Mouse (Mus musculus) testis, postnatal 14 days (tissue): ENCODE results near the gene Ciao2b.
"Not testable (repeated sequence)": the region's sequence is repeated elsewhere in the genome, so short reads cannot be mapped to it uniquely, and the experiment has no call there.

Experiments
- DNase-seq: peaks from one replicate; pipeline ENCODE4 v3.0.0; 2021; ENCODE audit warnings: low spot score

Gene Ciao2b

GRCm38 (mm10) chr8:104641426-104642323 lies at the start of gene Ciao2b:
Gene Ciao2b, minus strand, starts transcription at chr8:104641965.
- peak; percentile 88 for DNase-seq

DNA sequence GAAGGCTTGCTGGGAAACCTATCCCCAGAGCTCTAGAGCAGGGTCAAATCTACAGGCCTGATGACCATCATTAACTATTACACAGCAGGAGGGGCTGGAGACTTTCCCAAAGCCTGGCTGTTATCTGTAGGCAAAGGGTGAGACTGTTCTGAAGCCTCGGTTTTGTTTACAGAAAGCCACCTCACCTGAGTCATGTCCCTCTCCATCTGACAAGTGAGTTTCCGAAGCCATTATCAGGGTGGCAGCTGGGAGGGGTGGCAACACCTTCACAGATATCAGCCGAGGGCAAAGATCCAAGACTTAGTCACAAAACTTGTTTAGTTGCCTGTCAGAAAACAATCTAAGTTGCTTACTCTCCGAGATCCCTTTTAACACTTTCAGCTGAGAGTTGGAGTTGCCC lies 46.7 kb upstream of the Ciao2b start:
- DNase-seq = no peak

DNA sequence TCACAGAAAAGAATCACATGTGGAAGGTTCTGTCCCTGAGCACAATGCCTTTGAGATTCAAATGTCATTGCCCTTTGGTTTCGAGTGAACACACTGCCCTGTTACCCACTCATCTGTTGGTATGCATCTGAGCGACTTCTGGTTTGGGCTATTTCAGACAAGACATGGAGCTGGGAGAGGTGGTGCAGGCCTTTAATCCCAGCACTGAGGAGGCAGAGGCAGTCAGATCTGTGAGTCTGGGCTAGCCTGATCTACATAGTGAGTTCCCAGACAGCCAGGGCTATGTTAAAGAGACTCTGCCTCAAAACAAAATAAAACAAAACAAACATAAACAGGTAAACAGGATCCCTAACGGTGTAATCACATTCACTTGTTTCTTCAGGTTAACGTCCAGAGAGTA lies 13.8 kb upstream of the Ciao2b start:
- DNase-seq = no peak

DNA sequence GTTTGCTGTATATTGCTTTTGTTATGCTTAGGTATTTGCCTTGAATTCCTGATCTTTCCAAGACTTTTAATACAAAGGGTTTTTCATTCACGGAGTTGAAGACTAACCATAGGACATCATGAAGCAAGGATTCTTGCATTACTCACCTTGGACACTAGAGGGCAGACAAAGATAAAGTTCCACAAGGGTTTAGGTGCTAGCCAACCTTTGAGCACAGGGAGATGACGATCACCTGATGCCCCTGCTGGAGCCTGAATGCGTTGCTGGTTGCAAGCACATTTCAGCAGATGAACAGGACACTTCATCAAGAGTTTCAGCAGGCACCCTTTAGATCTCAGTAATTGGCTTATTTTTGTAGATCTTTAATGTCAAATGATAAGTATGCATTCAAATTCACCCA lies 13.2 kb upstream of the Ciao2b start:
- DNase-seq = peak; percentile 46

DNA sequence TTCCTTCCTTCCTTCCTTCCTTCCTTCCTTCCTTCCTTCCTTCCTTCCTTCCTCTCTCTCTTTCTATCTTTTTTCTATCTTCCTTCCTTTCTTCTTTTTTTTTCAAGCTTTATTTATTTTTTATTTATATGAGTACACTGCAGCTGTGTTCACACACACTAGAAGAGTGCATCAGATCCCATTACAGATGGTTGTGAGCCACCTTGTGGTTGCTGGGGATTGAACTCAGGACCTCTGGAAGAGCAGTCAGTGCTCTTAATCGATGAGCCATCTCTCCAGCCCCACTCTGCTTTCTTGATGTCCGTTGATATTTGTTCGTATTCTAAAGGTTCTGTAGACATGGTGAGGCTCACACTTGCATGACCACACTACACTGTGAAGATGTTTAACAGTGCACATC lies 2.4 kb upstream of the Ciao2b start:
- DNase-seq = not testable (repeated sequence)

DNA sequence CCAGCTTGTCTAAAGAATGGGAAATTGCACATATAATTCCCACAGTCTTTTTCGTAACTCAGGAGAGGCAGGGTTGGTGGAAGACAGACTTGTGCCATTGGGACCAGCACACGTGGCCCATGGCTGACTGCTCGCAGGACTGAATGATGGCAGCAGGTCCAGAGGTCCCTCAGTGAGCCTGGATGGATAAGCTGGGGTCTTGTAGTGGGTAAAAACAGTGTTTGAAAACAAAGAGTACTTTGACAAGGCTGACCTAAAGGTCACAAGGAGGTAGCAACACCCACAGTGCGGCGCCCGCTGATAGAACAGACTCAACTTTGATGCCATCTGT lies 524 bp upstream of the Ciao2b start:
- no peak for DNase-seq

DNA sequence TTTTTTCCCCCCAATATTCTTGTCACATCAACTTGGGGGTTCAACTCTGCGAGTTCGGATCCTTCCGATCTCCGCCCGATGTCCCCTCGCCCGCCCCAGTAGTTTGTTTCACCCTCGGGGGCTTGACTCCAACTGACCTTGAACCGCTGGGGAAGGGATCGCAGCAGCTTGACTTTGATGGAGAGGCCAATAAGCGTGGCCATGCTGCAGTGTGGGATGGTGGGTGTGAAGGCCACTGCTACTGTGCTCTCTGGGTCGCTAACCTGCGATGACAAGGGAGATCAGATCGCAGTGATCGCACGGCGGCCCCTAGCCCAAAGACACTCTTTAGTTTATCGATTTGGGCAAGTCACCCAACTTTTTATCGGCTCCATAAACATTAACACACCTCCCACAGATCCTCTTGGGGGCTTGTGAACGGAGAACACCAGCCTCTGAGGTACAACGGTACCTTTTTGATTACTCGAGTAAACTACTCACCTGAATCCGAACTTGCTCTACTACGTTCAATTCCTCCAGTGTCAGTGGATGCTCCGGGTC lies 864 bp downstream of the Ciao2b start:
- peak; percentile 6 for DNase-seq

- peak; percentile 1 for DNase-seq
These were observed 1.5 kb downstream of the Ciao2b start for GRCm38 (mm10) chr8:104640241-104640640.

- peak; percentile 2 for DNase-seq
These were observed 3.8 kb downstream of the Ciao2b start for GRCm38 (mm10) chr8:104638010-104638409.

DNA sequence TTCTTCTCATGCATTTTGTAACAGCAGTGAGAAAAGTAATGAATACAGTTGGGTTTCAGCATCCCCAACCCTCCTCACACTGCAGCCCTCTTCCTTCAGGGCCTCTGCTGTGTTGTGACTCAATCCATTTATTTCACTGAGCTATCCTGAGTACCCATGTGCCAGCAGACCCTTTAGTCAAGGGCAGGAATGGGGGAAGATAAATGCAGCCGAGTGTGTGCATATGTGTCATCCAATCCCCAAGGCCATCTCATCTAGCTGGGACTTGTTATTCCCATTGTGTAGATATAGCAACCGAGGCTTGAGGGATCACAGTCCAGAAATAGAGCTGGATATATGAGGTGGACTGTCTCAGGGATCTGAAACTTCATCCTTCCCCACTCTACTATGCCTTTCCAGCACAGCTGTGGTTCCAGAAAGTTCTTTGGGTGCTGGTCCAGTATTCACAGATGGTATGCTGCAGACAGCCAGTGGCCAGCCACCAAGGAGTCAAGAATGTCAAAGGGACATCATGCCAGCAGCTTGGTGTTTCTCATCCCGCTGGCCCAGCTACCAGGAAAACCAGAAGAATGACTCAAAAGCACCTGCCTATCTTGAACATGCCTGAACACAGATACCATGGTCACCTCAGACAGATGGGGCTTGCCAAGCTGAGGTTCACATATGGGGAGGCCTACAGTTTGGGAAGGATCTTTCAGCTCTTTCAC lies 6.6 kb downstream of the Ciao2b start:
- no peak for DNase-seq

DNA sequence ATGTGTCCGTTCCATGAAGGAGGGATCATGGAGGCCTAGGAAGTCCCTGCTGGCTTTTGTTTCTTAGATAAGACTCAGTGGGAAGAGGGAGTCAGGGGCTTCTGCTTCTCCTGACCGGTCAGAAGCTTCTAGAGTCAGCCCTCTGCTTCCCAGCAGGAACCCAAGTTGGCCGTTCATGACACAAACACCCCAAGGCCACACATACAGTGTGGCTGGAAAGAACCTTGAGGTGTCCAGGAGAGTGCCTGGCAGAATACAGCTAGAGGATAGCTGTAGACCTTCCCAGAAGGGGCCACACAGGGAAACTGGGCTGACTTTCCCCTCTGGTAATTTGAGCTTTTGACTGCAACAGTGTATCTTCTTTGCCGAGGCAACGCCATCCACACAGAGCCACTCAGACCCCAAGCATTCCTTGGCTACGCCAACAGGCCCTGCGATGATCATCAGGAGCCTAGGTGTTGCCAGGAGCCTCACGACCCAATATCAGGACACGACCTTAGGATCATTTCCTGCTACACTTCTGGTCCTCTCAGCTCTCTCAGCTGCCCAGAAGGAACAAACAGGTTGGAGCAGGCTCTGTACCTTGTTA lies 8.5 kb downstream of the Ciao2b start:
- DNase-seq = peak; percentile 64

DNA sequence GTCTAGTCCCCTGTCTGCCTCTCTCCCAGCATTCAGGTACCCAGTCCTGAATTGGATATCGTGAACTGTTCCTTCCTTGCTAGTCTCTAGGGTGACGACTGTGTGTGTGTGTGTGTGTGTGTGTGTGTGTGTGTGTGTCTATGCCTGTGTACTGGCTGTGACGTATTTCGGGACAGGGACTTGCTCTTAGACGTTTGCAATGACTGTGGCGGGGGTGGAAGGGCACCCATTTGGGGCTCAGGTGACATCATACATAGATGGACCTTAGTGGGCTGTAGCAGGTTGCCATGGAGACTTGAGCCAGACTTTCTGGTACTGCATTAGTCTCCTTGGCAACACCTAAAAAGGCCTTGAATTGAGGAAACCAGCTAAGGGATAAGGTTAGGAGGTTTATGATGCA lies 9.3 kb downstream of the Ciao2b start:
- no peak for DNase-seq

GRCm38 (mm10) chr8:104631975-104632374 lies 9.8 kb downstream of the Ciao2b start:
- no peak for DNase-seq

DNA sequence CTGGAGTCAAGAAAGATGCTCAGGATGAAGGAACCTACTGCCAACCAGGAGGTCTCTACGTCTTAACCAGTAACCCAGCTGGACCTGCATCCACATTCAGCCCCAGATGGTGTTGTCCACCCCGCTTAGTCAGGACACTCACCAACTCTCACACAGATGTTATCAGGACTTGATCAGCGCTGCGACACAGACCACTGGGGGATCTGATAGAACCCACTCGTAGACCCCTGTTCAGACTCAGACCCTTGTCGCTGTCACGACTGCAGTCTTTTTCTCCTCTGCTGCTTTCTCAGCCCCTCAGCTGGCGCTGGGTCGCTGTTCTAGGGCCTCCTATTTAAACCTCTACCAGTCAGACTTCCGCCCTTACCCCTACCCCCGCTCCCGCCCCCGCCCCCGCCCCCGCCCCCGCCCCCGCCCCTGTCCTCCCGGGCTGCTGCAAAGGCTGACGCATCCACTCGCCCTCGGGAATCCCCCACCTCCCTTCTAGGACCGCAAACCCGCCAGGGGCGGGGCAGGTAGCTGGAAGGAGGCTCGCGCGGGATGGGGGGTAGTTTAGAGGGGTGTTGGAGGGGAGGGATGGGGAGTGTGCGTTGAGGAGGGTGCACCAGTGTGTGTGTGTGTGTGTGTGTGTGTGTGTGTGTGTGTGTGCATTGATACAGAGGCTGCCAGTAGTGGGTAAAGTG lies 10.6 kb downstream of the Ciao2b start, which contains the start of gene Rrad:
Gene Rrad (minus strand): TSS at position 347 of the 683 bp plus-strand sequence.
- peak; percentile 31 for DNase-seq

- no peak for DNase-seq
These were observed 11.2 kb downstream of the Ciao2b start for GRCm38 (mm10) chr8:104630574-104630973.

DNA sequence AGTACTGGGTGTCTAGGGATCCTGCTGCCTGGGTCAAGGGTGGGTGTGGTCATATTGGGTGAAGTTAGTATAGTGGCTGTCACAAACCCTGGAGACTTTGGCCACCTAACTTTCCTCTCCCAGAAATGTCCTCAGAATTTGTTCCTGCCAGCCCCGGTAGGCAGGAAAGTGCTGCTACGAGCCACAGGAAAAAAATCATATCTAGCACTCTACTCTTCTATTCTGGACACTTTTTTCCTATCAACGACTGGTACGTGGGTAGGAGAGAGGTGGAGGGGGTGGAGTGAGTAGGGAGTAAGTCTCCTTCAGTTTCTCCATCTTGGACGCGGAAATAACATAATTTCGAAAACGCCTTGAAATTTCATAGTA lies 11.7 kb downstream of the Ciao2b start:
- DNase-seq = no peak

- DNase-seq = no peak
These were observed 12.3 kb downstream of the Ciao2b start for GRCm38 (mm10) chr8:104629306-104630110.

DNA sequence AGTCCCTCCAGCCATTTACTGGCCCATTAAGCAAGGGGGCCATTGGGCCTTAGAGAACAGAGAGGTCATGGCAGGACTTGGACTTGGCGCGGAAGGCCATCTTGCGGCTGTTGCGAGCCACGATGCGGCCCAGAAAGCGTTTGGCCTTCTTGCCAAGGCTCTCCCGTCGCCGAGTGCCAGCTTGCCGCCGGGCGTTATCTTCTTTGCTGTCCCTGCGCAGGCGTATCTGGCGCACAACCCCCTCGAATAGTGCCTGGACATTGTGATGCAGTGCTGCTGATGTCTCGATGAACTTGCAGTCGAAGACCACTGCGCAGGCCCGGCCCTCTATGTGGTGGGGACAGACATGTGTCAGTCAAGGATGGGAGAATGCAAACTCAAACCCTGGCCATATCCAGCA lies 13.4 kb downstream of the Ciao2b start:
- no peak for DNase-seq

- no peak for DNase-seq
These were observed 14.6 kb downstream of the Ciao2b start for GRCm38 (mm10) chr8:104627065-104627740.

- no peak for DNase-seq
These were observed 17.6 kb downstream of the Ciao2b start, which contains the start of gene Cdh16 for GRCm38 (mm10) chr8:104624161-104624560. Gene Cdh16, minus strand, starts transcription at chr8:104624396.

DNA sequence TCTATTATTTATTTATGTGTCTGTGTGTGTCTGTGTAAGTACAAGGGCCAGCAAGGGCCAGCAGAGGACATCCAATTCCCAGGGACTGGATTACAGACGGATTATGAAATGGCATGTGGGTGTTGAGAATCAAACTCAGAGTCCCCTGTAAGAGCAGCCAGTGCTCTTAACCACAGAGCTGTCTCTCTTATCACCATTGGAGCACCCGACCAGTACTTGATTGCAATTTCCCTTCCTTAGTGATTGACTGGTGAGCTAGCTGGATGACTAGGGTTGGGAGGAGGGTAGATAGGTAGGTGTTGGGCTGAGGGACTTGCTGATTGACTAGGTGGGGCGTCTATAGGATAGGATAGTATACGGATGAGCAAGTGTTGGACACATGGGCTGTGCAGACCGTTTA lies 21.0 kb downstream of the Ciao2b start:
- no peak for DNase-seq
